Mouse (Mus musculus) c-Kit-positive CD71-positive TER-119-positive erythroid progenitor cells, embryonic 14.5 days (primary cell): ENCODE results near the gene Tnnt1.

Experiments
- DNase-seq: peaks from one replicate; pipeline ENCODE4 v3.0.0-alpha.2; 2013; ENCODE audit warnings: low spot score

Tnnt1 gene

DNA sequence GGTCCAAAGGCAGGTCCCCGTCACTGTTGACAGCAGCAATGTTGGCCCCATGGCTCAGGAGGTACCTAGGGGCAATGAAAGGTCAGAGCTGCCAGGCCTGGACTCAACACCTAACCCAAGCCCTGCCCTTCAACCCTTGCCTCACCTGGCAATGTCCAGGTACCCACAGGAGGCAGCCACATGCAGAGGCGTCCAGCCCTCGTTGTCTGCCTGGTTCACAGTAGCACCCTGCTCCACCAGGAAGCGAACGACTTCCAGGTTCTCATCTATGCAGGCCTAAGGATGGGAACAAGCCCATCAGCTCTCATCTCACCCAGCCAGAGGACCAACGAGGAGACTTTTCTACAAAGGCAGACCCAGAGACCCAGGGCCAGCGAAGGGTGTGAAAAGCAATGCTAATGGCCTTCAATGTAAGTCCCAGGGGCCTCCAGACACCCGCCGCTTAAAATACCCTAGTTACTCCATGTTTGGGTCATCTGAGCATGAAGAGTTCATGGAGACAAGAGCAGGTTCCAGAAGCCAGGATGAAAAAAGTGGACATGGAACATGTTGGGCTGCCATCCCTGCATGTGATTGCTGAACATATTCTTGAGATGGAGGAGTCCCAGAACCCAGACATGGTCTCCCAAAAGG lies 18.8 kb downstream of the Tnnt1 start:
- no peak for DNase-seq

DNA sequence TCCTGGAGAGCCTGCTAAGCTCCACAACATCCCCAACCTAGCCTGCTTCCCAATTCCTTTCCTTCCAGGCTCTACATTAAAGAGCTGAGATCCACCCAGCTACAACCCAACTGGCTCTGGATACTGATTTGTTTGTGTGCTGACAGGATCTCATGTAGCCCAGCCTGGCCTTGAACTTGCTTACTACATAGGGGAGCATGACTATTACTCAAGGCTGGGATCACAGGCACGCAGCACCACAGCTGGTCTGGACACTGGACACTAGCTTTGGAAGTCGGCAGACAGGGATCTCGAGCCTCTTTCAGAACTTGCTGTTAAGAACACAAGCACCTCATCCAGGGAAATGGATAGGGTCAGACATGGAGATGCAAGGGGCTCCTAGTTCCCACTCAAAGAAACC lies 19.7 kb downstream of the Tnnt1 start:
- DNase-seq, result no peak

DNA sequence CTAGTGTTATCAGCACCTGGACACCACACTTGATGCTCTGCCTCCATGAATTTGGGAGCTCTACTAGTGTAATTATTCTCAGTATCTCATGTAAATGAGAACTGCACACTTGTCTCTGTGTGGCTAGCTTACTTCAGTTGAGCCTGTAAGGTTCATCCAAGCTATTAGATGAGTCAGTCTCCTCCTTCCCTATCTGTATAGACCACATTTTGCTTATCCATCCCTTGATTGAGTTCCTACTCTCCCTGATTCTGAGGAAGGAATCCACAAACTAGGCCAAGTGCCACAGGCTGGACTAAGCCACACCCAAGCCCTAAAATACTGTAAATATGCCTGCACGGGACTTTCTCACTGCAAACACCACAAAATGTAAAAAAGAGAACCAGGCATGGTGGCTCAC lies 22.2 kb downstream of the Tnnt1 start:
- no peak for DNase-seq

DNA sequence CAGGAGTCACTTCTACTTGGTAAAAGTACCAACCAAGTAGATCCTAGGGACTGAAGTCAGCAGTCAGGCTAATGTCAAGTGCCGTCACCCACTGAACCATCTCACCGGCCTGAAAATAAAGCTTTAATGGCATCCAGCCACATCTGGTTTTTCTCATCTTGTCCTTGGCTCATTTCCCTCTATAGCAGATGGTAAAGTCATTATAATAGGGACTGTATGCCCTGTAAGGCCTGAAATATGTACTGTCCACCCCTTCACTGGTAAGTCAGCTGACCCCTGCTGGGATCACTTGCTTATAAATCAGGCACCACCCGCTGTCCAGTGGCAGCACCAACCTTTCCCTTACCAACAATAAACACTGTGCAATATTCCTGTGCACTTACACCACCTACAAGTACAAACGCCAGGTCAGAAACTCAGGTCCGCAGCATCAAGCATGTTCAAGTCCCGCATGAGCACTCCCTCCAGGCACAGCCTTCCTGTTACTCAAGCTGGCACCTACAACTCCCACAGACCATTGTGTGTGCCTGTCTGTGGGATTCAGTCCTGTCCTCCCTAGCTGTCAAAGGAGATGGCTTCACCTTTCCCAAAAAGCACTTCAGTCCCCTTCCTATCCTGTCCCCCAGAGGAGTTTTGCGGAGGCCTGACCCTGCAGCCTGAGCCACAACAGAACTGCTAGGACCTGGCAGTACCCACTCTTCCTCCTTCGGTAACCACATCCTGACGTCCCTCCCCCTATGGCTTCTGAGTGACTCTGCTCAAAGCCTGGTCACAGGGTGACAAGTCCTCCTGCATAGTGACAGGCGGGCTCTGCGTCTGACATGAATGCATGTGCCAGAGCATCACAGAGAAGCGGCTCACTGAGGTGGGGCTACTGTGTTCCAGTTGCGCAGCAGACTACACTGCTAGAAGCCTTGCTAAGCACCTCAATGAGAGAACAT lies 23.6 kb downstream of the Tnnt1 start:
- no peak for DNase-seq

DNA sequence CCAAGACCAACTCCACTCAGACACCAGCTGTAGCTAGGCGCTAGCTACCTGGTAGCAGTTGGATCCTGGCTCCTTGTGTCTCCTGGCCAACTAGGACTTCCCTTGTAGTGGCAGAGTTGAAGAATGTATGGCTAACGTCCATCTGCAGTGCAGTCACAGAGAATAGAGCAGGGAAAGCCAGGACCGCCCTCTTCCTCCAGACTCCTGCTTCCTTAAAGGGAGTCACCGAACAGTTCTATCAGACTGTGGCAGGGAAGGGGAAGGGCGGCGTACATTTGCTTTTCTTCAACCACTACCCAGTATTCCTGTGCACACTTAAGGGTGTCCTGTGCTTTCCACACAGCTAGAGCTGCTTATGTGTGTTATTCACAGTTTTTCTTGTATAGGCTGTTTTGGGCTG lies 24.9 kb downstream of the Tnnt1 start:
- no peak for DNase-seq

DNA sequence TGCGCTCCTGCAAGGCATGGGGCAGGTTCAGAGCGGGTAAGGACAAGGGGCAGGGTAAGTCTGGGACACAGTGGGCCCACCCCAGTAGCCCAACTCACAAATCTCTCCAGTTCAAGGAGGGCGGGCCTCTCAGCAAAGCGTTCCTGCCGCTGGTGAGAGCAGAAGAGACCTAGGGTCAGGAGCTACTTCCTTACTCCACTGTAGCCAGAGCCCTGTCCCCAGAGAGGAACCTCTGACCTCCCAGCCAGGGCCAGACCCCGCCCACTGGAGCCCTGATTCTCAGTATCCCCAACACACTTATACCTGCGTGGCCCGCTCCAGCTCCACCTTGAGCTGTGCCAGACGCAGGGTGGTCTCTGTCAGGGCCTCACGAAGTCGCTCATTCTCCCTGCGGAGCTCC lies 33.9 kb downstream of the Tnnt1 start:
- DNase-seq, result no peak

DNA sequence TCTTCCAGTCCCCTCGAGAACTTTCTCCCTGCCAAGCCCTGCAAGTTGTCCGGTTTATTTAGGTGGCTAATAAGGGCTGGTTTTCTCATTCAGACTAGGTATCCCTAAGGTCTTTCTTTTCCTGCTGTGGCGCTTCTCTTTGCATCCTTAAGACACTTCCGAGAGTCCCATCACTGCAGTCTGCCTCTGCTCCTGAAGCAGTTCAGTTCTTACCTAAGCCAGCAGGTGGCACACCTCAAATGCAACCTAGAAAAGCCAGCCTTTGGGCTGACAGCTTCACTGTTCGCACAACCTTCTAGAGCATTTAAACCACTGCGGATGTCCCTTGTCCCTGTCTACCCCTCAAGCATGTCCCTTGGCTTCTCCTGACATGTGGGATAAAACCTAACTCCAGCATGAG lies 36.5 kb downstream of the Tnnt1 start:
- no peak for DNase-seq

DNA sequence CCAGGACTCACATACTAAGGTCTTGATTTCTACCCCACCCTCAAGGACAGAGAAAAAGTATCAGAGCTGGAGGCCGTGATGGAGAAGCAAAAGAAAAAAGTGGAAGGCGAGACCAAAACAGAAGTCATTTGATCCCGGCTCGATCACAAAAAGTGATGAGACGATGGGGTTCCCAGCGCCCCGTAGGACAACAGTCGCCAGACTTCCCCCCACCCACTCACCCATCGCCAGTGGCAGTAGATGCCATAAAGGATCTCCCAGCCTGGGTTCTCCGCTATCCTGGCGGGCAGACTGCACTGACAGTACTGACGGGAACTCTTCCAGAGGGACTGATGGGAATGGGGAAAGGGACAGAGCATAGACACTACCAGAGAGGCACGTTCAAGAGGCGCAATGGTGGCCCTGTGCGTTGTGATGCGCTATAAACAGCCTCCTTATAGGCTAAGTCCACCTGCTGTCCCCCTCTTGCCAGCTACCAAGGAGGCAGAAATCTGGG lies 37.3 kb downstream of the Tnnt1 start:
- no peak for DNase-seq

DNA sequence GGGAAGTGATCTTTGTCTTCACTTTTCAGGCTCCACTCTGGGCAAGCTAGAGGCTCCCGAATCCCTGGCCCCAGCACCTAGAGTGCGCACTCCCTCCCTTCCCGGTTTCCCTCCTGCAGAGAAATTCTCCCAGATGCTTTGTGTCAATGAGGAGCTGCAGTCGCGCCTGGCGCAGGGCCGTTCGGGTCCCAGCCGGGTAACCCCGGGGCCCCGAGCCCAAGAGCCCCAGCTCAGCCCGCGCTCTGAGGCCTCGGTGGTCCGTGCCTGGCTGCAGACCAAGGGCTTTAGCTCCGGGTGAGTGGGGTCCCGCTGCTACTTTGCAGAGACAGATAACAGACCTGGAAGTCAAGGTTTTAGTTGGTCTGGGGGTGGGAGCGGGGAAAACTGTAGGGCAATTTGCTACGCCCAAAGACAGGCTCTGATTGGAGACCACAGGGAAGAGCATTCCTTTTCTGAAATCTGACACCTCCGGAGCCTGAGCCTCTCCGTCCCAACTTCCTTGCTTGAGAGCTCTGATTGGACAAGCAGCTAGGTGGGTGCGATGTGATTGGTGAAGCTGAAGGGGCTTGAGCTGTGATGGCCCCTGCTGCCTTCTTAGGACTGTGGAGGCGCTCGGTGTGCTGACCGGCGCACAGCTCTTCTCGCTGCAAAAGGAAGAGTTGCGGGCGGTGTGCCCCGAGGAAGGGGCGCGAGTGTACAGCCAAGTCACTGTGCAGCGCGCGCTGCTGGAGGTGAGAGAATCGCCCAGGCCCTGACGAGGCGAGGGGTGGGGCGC lies 38.0 kb downstream of the Tnnt1 start:
- DNase-seq, result no peak

DNA sequence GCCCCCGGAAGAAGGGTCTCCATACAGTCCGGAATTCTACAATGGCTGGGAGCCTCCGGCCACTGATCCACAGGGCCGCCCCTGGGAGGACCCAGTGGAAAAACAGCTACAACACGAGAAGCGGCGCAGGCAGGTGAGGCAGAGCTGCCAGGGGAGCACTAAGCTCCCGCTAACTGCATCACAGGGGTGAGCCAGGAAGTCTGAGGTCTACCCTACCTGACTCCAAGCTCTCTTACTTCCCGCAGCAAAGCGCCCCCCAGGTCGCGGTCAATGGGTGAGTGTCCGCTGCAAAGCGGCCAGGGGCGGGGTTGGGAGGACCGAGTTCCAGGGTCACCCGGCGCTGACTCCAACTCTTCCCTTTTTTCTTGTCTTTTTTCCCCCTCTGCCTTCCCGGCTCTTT lies 42.2 kb downstream of the Tnnt1 start:
- DNase-seq, result no peak

DNA sequence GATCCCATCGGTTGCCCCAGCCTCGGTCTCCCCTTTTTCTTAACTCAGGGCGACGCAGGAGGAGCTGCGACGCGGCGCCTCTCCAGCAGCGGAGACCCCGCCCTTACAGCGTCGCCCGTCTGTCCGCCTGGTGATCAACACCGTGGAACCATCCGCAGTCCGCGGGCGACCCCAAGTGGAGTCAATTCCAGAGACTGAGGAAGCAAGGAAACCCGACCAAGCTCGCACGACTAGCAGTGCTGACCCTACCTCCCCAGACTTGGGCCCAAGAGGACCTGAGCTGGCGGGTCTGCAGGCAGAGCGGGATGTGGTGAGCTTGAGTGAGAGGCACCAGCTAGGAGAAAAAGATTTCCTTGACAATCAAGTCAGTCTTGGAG lies 45.0 kb downstream of the Tnnt1 start:
- no peak for DNase-seq

DNA sequence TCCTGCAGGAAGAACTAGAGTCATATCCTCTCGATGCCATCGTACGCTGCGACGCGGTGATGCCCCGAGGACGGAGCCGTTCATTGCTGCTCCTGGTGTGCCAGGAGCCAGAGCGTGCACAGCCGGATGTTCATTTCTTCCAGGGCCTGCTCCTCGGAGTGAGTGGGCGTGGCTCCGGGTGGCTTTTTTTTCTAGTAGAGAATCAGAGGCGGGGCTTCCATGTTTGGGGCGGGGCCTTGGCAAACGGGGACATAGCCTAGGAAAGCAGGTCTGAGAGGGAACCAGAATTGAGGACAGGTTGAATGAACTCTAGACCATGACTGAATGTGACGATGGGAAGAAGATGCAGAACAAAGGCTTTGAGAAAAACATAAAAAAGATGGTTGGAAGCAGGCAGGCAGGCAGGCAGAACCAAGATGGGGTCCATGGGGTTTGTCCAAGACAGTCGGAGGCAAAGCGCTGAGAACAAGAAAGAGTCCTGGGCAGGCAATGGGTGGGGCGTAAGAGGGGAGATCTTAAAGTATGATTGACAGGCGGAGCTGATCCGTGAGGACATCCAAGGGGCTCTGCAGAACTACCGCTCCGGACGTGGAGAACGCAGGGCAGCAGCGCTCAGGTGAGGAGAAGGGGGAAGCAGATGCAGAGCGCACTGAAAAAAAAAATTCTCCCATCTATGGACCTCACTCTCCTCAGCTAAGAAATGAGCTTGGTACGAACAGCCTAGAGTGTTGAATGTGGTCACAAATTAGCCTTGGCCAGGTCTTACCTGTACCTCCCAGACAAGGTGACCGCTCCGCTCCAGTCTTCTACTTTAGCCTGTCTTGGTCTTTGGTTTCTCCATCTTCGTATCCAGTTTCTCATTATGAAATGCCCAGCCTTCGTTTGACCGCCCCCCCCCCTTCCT lies 45.7 kb downstream of the Tnnt1 start:
- peak; percentile 18 for DNase-seq

DNA sequence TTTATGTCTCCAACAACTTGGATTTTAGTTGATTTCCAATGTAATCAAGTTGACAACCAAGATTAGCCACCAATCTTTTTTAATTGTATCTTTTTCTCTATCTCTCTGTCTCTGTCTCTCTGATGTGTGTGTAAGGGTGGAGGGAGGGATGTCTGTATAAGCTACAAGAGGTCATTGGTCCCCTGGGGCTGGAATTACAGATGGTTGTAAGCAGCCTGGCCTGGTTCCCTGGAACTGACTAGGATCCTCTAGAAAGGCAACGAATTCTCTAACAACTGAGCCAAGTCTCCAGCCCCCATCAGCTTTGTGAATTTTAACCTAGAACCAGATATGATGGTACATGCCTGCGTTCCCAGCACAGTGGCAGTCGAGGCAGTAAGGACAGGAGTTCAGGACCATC lies 48.4 kb downstream of the Tnnt1 start:
- no peak for DNase-seq

DNA sequence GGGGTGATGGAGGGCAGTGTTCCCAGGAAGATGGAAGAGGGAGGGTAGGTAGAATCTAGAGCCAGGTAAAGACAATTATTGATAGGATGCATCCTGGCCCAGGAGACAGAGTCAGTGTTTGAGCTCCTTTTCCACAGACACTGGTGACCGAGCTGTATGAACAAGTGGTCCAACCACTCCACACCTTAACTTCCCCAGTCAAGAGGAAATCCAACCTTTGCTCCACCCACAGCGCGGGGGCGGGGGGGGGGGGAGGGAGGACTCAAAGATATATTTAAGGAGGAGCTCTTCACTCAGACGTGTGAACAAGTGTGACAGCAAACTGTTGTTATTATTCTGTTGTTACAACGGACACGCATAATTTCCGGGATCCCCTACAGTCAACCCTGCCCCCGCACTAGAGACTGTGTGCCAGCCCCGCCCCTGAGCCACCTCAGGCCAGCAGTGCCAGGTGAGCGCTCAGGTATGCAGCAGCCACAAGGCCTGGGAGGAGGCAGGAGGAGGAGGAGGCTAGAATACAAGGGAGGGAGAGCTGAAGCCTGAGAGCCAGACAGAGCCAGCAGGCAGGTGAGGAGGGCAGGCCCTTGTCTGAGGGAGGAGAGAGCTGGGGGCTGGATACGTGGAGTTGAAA lies 51.9 kb downstream of the Tnnt1 start:
- DNase-seq, result no peak

DNA sequence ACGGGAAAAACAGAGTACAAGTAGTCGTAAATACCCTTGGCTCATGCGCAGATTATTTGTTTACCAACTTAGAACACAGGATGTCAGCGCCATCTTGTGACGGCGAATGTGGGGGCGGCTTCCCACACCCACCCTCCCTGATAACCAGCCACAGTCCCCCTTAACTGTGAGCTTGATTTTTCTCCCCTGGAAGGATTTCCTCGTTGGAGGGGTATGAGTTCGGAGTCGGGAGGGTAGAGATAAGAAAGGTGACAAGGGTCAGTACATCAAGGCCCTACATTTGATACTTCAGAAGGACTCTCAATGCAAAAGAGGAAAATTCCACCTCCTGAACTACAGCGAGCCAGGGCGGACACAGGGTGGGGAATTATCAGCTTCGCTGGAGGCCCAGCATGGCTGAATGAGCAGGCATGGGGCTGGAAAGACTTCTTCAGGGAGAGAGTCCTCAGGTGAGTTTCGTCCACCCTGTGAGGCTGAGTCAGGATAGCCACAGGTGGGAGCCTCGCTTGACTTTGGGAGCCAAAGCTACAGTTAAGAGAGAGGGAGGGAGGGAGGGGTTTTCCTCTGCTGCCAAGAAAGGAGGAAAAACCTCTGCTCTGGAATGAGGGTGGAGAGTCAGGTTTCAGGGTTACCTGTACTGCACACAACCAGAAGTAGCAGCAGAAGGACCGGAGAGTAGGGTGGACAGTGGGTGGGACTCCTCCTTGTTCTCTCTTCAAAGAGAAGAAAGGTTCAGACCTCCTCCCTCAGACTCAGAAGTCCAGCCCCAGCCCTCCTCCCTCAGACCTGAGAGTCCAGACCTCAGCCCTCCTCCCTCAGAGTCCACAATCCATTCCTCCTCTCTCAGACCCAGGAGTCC lies 55.4 kb downstream of the Tnnt1 start, which contains the start of gene Eps8l1:
Gene Eps8l1 (plus strand): TSS at position 99 of the 859 bp plus-strand sequence.
- DNase-seq, result no peak
